In the genomic region with DNA sequence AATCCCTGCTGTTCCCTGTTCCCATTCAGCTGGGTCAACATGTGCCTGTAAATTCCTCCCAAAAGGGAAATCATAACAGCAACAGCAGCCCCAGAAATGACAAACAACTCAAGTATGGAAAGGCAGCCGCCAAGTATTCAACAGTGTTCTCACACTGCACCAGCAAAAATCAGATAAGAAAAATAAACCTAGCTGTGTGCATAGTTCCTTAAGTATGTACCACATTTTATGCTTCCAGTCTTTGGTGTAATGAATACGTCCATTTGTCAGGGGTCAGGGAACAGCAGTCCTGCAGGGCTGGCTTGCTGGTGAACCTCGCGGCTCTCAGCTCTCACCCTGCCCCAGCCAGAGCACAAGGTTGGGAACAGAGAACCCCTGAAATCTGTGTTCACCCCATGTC, we compare ENCODE assay signal across 15 mouse cellular contexts.
DNase-seq lines count a peak whose midpoint lies in the region; ATAC-seq lines count a peak whose summit lies in the region.
"Had no signal": no experiment of that assay in that cellular context is flagged by ENCODE, and none has a peak within 500 bp of the region (broad histone marks: within the 10 kb centered on the region; RNA-seq: fewer than 3 reads in every experiment).

No protein-coding gene starts in this region.

- no peaks in the 10 kb centered on the region for H3K27me3 ChIP-seq in kidney, embryonic 14.5 days (ENCODE audit: control insufficient read depth, insufficient read depth, low read length)
- H3K27me3 ChIP-seq in lung, embryonic 15.5 days = no peaks in the 10 kb centered on the region
- H3K27me3 ChIP-seq in hindbrain, embryonic 13.5 days = no peaks in the 10 kb centered on the region
- H3K27me3 ChIP-seq: heart, embryonic 15.5 days; hindbrain, embryonic 15.5 days had no signal

- H3K4me1 ChIP-seq in kidney, embryonic 14.5 days (ENCODE audit: control insufficient read depth, insufficient read depth, low read length) = no peaks in the 10 kb centered on the region
- H3K4me1 ChIP-seq in lung, embryonic 15.5 days = peaks cover 30% of the 10 kb centered on the region
- no peaks in the 10 kb centered on the region for H3K4me1 ChIP-seq in hindbrain, embryonic 13.5 days (replicated peaks)
- H3K4me1 ChIP-seq: heart, embryonic 15.5 days; hindbrain, embryonic 15.5 days had no signal

- WGBS in kidney, embryonic 14.5 days = 23% methylated on average over 4 of the region's 4 CpGs
- 24% methylated on average over 4 of the region's 4 CpGs for WGBS in lung, embryonic 15.5 days
- 75% methylated on average over 4 of the region's 4 CpGs for WGBS in hindbrain, embryonic 13.5 days

- H3K9ac ChIP-seq in kidney, embryonic 14.5 days (ENCODE audit: low read depth, low read length) = no peak overlapping the region
- H3K9ac ChIP-seq in lung, embryonic 15.5 days = no peak overlapping the region
- no peak overlapping the region for H3K9ac ChIP-seq in hindbrain, embryonic 13.5 days
- H3K9ac ChIP-seq: heart, embryonic 15.5 days; hindbrain, embryonic 15.5 days had no signal

- H3K27ac ChIP-seq in kidney, embryonic 14.5 days (ENCODE audit: low read depth, low read length) = no peak overlapping the region
- H3K27ac ChIP-seq in lung, embryonic 15.5 days = peak overlapping the region; percentile 66
- no peak overlapping the region for H3K27ac ChIP-seq in hindbrain, embryonic 13.5 days
- H3K27ac ChIP-seq: heart, embryonic 15.5 days; hindbrain, embryonic 15.5 days; macrophage had no signal

- H3K9me3 ChIP-seq in kidney, embryonic 14.5 days (ENCODE audit: control insufficient read depth, low read length) = no peaks in the 10 kb centered on the region
- no peaks in the 10 kb centered on the region for H3K9me3 ChIP-seq in lung, embryonic 15.5 days
- no peaks in the 10 kb centered on the region for H3K9me3 ChIP-seq in hindbrain, embryonic 13.5 days
- H3K9me3 ChIP-seq: heart, embryonic 15.5 days; hindbrain, embryonic 15.5 days had no signal

- no peak overlapping the region for H3K4me3 ChIP-seq in kidney, embryonic 14.5 days (ENCODE audit: low read length)
- no peak overlapping the region for H3K4me3 ChIP-seq in lung, embryonic 15.5 days
- no peak overlapping the region for H3K4me3 ChIP-seq in hindbrain, embryonic 13.5 days
- H3K4me3 ChIP-seq: heart, embryonic 15.5 days; hindbrain, embryonic 15.5 days had no signal

- H3K36me3 ChIP-seq in kidney, embryonic 14.5 days (ENCODE audit: control insufficient read depth, insufficient read depth, low read length) = no peaks in the 10 kb centered on the region
- no peaks in the 10 kb centered on the region for H3K36me3 ChIP-seq in lung, embryonic 15.5 days
- no peaks in the 10 kb centered on the region for H3K36me3 ChIP-seq in hindbrain, embryonic 13.5 days
- H3K36me3 ChIP-seq: heart, embryonic 15.5 days; hindbrain, embryonic 15.5 days had no signal

- ATAC-seq in kidney, embryonic 14.5 days (ENCODE audit: low FRiP score, low TSS enrichment) = 0 out of 2 replicates have a peak, but pooled peaks have one; percentile 46
- ATAC-seq in lung, embryonic 15.5 days (ENCODE audit: borderline replicate concordance, extremely low read depth, low FRiP score, low TSS enrichment) = peak; percentile 56; the same call in 1 of the 2 replicates
- no peak for ATAC-seq in hindbrain, embryonic 13.5 days (ENCODE audit: low FRiP score)
- ATAC-seq: CD4-positive, CD25-positive, alpha-beta regulatory T cell, adult 4 months; forebrain, embryonic 16.5 days; midbrain, embryonic 16.5 days had no signal

- DNase-seq in ovary, adult 18-20 months (ENCODE audit: low spot score) = peak; percentile 37
- no peak for DNase-seq in ovary, postnatal 10 days (ENCODE audit: low spot score)
- DNase-seq in adrenal gland, adult 2 months = no peak
- DNase-seq in frontal cortex, adult 2 months (ENCODE audit: extremely low spot score in 1 of 2, low spot score in 1 of 2) = no peak
- DNase-seq: cerebellum, adult 9-10 months; liver had no signal

- no peak overlapping the region for H3K4me2 ChIP-seq in kidney, embryonic 14.5 days (replicated peaks; ENCODE audit: low read depth, low read length)
- no peak overlapping the region for H3K4me2 ChIP-seq in lung, embryonic 15.5 days
- no peak overlapping the region for H3K4me2 ChIP-seq in hindbrain, embryonic 13.5 days
- H3K4me2 ChIP-seq: heart, embryonic 15.5 days; hindbrain, embryonic 15.5 days had no signal
